Mouse (Mus musculus) left cerebral cortex, postnatal 4 days (tissue): ENCODE data around the gene Gbp10. TPM values are rescaled to one million over a fixed set of nuclear protein-coding genes. Genes with fewer than 3 reads are reported as not detected.
"Not testable (repeated sequence)": the region's sequence is repeated elsewhere in the genome, so short reads cannot be mapped to it uniquely, and the experiment has no call there.

Experiments used
- DNase-seq: peaks from one replicate; pipeline ENCODE4 v3.0.0-alpha.2; 2022
- intact Hi-C: fragments of 180-260 bp; cut with DNase I; formaldehyde crosslinking; loops from one replicate; pipeline ENCODE4 v1.15.1; 2025
- total RNA-seq, 2 experiments: library from RNA; stranded (reverse); gene quantifications; 2 replicates each; pipeline ENCODE4 v1.2.3; 2021

Gene Gbp10
- not detected for total RNA-seq

GRCm38 (mm10) chr5:105239483-105240047, at the start of gene Gbp10:
TSS of gene Gbp10 (minus strand) at chr5:105239533.
- intact Hi-C loops, result not testable (repeated sequence)
- peak; percentile 5 for DNase-seq

- DNase-seq, intact Hi-C loops: not testable (repeated sequence)
Measured at GRCm38 (mm10) chr5:105260673-105261072, 21.3 kb upstream of the Gbp10 start.

DNA sequence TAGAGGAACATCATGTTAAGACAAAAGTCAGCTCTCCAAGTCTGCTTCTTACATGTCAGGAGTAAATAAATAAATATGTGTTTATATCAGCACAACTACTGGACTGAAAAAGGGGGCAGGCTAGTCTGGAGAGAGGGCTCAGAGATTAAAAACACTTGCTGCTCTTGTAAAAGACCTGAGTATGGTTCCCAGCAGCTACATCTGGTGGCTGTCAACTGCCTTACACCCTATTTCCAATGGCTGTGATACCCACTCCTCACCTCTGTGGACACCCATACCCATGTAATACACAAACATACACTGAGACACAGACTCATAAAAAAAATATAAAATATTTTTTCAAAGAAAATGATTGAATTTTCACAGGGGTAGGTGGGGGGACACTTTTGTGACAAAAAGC, 13.2 kb upstream of the Gbp10 start:
- DNase-seq, result no peak
- intact Hi-C loops, result no loop called here

DNA sequence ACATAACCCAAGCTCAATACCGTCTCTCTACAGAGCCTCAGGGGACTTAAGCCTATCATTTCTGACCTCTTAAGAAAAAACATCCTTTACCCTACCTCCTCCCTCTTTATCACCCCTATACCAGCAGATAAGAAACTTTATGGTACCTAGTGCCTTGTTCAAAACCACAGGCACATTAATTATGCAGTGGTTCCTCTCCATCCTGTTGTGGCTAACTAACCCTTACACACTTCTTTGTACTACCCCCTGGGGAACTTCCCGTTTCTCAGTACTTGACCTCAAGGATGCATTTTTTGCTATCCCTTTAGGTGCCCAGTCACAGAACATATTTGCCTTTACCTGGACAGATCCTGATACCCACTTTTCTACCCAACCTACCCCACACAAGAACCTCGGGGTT, 5.4 kb upstream of the Gbp10 start:
- intact Hi-C loops, DNase-seq: not testable (repeated sequence)

DNA sequence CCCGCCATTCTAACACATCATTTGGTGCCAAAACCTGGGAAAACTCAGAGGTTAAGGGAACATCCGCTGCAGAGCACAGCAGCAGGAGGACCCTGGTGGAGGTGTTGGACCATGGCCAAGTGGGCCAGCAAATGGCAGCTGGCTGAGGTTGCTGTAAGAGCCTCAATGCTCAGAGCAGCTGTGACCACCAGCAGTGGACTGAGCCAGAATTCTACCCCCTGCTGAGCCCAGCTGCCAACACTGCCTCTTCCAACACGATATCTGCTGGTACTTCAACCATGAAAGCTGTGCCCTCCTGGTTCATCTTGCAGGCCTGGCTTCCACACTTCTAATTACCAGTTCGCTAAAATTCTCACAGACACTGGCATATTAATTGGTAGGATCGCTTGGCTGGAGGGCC, 1.6 kb upstream of the Gbp10 start:
- peak; percentile 86 for DNase-seq

GRCm38 (mm10) chr5:105238402-105238801, 931 bp downstream of the Gbp10 start:
- intact Hi-C loops, DNase-seq: not testable (repeated sequence)

More for the DNA sequence above, 1.6 kb upstream of the Gbp10 start:
- intact Hi-C loops, result not testable (repeated sequence)

GRCm38 (mm10) chr5:105236040-105236439, 3.3 kb downstream of the Gbp10 start:
- intact Hi-C loops, DNase-seq: not testable (repeated sequence)

DNA sequence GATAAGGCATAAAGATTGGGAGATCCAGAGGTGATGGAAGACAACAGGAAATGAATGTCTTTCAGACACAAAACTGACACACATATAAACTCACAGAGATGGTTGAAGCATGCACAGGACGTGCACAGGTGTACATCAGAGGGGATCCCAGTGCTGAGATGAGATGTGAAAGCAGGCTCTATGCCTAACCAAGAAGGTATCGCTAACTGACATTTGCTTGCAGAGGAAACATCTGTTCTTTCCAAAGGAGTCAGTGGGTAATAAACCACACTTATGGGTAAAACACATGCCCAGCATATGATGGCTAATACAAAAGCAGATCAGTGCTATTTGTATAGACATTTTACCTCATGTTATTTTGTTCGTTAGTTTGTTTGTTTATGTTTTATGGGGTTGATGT, 30.4 kb downstream of the Gbp10 start:
- intact Hi-C loops, DNase-seq: not testable (repeated sequence)

- DNase-seq, intact Hi-C loops: not testable (repeated sequence)
Measured at GRCm38 (mm10) chr5:105200791-105201355, 38.5 kb downstream of the Gbp10 start.

GRCm38 (mm10) chr5:105199149-105199548, 40.2 kb downstream of the Gbp10 start:
- intact Hi-C loops, DNase-seq: not testable (repeated sequence)

DNA sequence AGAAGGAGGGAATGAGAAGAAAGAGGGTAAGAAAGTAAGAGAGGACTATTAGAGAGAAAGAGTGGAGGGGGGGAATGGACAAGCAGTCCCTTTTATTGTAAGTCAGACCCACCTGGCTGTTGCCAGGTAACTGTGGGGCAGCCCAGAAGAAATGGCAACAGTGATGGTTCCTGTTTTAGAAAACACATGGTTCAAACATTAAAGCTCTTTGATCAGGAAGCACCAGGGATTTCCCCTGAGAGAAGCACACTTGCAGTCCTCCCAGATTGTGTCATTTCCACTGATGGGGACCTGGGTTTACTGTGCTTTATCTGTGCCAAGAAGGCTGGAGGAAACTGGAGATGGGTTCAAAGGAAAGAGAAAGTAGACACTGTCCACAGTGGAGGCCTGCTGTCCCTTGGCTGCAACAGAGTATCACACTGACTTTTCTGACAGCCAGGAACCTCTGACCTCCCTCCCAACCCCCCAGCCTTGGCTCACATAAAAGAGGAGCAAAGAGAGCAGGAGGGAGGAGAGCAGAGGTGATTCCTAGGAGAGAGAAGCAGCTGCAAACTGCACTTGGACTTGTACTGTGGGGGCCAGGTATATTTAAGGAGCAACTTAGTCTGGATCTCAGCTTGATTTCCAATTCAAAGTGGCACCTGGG, 41.3 kb downstream of the Gbp10 start:
- DNase-seq, intact Hi-C loops: not testable (repeated sequence)

- DNase-seq, result peak; percentile 76
- intact Hi-C loops, result not testable (repeated sequence)
Measured at GRCm38 (mm10) chr5:105196308-105196707, 43.0 kb downstream of the Gbp10 start.

DNA sequence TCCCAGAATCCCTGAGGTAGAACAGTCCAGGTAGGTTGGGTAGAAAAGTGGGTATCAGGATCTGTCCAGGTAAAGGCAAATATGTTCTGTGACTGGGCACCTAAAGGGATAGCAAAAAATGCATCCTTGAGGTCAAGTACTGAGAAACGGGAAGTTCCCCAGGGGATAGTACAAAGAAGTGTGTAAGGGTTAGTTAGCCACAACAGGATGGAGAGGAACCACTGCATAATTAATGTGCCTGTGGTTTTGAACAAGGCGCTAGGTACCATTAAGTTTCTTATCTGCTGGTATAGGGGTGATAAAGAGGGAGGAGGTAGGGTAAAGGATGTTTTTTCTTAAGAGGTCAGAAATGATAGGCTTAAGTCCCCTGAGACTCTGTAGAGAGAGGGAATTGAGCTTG, 46.8 kb downstream of the Gbp10 start:
- intact Hi-C loops, DNase-seq: not testable (repeated sequence)

GRCm38 (mm10) chr5:105181446-105181845, 57.9 kb downstream of the Gbp10 start:
- intact Hi-C loops, result no loop called here

More at GRCm38 (mm10) chr5:105181446-105181845, 57.9 kb downstream of the Gbp10 start:
- no peak for DNase-seq

Other genes starting within 250 kb of the Gbp10 start
- 1 to 10 TPM; 1.9 to 2.8 TPM for gene Gbp9, start 100.0 kb downstream of the Gbp10 start, total RNA-seq
- gene Gbp8, start 100.0 kb downstream of the Gbp10 start, total RNA-seq, result under 1 TPM; 0.22 to 0.34 TPM
- gene Gbp4, start 99.9 kb downstream of the Gbp10 start, total RNA-seq, result 1 to 10 TPM; 1.3 TPM
- gene Gm43302, start 54.2 kb upstream of the Gbp10 start, total RNA-seq, result under 1 TPM in 1 of 2 experiments, not detected in 1; 0.14 TPM
- gene Gbp6, start 54.2 kb upstream of the Gbp10 start, total RNA-seq, result 1 to 10 TPM; 1.0 to 1.5 TPM
- gene Lrrc8b, start 176.2 kb upstream of the Gbp10 start, total RNA-seq, result 100 to 1,000 TPM; 105 to 108 TPM